Mouse (Mus musculus): ENCODE results near the gene Vip.

DNA sequence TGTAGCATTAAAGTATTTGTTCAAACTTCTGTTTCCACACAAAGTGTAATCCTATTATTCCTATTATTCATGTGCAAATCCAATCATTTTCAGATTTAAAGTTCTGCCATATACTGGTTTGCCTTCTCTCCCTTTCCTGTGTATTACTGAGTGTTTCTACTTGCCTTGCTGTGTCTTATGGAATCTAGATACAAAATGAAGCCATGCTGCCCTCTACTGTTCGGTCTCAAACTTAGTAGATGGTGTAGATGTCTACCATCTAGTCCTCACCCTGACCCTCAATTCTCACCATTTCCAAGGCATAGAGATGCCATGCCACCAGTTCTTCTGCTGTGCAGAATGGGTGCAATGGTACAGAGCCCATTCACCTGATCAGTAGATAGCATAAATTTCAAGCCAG is 4.7 kb upstream of the Vip start:
- no peak for TF ChIP-seq POLR2A (IDR thresholded peaks at IDR 0.05; ENCODE audit: borderline replicate concordance, extremely low read depth, insufficient read depth, insufficient read length, poor library complexity, severe bottlenecking)
- peak; percentile 20; the same call in 1 of the 2 replicates for TF ChIP-seq CTCF (IDR thresholded peaks at IDR 0.05; ENCODE audit: borderline replicate concordance, extremely low read depth, insufficient read depth, insufficient read length)
